Mouse (Mus musculus): Measurements from ENCODE around the gene Fcgr3.

The Fcgr3 gene

DNA sequence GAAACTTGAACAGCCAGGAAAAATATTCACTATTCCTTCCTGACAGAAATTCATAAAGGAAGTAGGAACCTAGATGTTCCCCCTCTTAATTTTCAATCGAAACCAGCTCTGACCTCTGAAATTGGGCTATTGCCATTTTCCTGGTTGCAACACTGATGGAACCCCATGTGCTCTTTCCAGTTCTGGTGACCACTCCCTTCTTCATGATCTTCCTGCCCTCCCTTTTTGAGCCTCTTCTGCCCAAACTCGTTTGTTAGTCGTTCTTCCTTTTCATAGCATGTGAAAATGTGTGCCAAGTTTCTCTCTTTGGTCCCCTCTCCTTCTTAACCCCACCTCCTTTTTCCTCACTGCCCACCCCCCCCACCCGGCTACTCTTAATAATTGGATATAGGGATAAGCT lies 53.0 kb downstream of the Fcgr3 start:
- DNase-seq (ENCODE audit: low read depth, low spot score): no peak

- DNase-seq (ENCODE audit: low read depth, low spot score): no peak
Observed at GRCm38 (mm10) chr1:171006905-171007304, 57.8 kb downstream of the Fcgr3 start.

DNA sequence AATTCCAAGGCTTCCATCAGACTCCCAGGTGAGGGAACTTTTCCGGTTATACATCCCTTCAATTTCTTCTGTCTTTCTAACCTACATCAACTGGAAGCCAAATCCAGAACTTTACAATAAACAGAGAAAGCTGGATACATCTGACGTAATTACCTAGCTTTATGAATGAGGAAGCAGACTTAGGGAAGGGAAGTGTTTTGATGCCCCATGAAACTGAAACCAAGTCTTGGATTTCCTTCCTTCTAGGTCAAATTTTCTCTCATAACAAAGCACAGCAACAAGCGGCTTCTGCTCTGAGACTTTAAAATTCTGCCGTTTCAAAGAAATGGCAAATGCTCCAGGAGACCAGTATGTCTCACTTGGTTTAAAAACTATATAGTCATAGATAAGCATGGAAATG lies 58.4 kb downstream of the Fcgr3 start:
- DNase-seq (ENCODE audit: low read depth, low spot score): no peak

GRCm38 (mm10) chr1:171005586-171005985 lies 59.1 kb downstream of the Fcgr3 start:
- DNase-seq (ENCODE audit: low read depth, low spot score): no peak

DNA sequence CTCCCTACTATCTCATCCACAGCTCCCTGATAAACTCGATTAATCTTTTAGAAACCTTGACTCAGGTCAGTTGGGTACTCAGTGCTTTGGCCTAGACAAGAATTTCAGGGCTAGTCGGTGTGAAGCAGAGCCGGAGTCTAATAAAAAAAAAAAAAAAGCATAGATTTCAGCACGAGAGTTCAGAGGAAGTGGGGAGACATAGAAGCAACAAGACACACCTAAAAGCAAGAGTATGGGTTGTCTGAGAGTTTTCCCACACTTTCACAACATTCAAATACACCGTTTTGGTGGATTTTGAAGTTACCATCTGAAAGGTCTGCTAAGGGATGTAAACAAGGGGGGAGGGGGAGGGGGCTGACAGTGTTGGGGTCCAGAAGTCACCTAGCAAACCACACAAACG lies 59.7 kb downstream of the Fcgr3 start:
- no peak for DNase-seq (ENCODE audit: low read depth, low spot score)

Measured in brain, adult 2 months (tissue).